Mouse (Mus musculus) ES-E14 (cell line): Measurements from ENCODE around the gene Smim11. TPM values are rescaled to one million over a fixed set of nuclear protein-coding genes. Genes with fewer than 3 reads are reported as not detected.

Experiments
- DNase-seq: peaks from one replicate; pipeline ENCODE4 v3.0.0-alpha.2; 2013; ENCODE audit warnings: low read depth, low spot score
- H3K27ac ChIP-seq: 2 replicates; pipeline ENCODE4 v1.5.1; 2012; ENCODE audit warnings: low read depth, mild to moderate bottlenecking, low read length, moderate library complexity, mixed read lengths; ENCODE audit not compliant: poor library complexity, insufficient read depth, severe bottlenecking
- H3K36me3 ChIP-seq: 2 replicates; pipeline ENCODE4 v1.6.1; 2012; ENCODE audit warnings: mild to moderate bottlenecking, low read length, moderate library complexity, mixed read lengths; ENCODE audit not compliant: control insufficient read depth, poor library complexity, insufficient read depth, severe bottlenecking
- H3K4me1 ChIP-seq, 2 experiments: fragments of 150-350 bp in 1 of 2; sonication (generic) in 1 of 2; 2 replicates each; pipeline ENCODE4 v1.6.1; 2012; ENCODE audit warnings: low read length in 2 of 2, mild to moderate bottlenecking in 1 of 2, mixed read lengths in 1 of 2; ENCODE audit not compliant: control insufficient read depth in 2 of 2, insufficient read depth in 2 of 2, poor library complexity in 1 of 2
- H3K4me3 ChIP-seq, 2 experiments: fragments of 150-350 bp in 1 of 2; sonication (generic) in 1 of 2; 2 replicates each; pipeline ENCODE4 v1.5.1; 2012; ENCODE audit warnings: low read length in 2 of 2, low read depth in 1 of 2, mild to moderate bottlenecking in 1 of 2, mixed read lengths in 1 of 2; ENCODE audit not compliant: insufficient read depth in 1 of 2, poor library complexity in 1 of 2, severe bottlenecking in 1 of 2
- H3K9ac ChIP-seq: 2 replicates; pipeline ENCODE4 v1.6.1; 2012; ENCODE audit warnings: low read depth, mild to moderate bottlenecking, low read length, mixed read lengths; ENCODE audit not compliant: poor library complexity, insufficient read depth, severe bottlenecking
- H3K9me3 ChIP-seq: fragments of 150-350 bp; sonication (generic); 2 replicates; pipeline ENCODE4 v1.6.1; 2012; ENCODE audit warnings: low read depth, mild to moderate bottlenecking, low read length; ENCODE audit not compliant: control insufficient read depth, insufficient read depth
- CHD2 ChIP-seq: IDR thresholded peaks from 2 replicates; pipeline ENCODE4 v1.6.1; 2014; ENCODE audit warnings: mild to moderate bottlenecking, low read depth, low read length, inconsistent platforms
- HCFC1 ChIP-seq: IDR thresholded peaks from 2 replicates; pipeline ENCODE4 v1.6.1; 2012; ENCODE audit warnings: low read length, inconsistent platforms, borderline replicate concordance; ENCODE audit not compliant: insufficient read depth
- MAFK ChIP-seq: IDR thresholded peaks from 2 replicates; pipeline ENCODE4 v1.6.1; 2014; ENCODE audit warnings: mild to moderate bottlenecking, low read depth, low read length, inconsistent platforms; ENCODE audit not compliant: insufficient read depth
- ZC3H11A ChIP-seq: IDR thresholded peaks from 2 replicates; pipeline ENCODE4 v1.6.1; 2012; ENCODE audit warnings: low read depth, mild to moderate bottlenecking, inconsistent platforms, low read length, borderline replicate concordance
- ZNF384 ChIP-seq: IDR thresholded peaks from 2 replicates; pipeline ENCODE4 v1.6.1; 2012; ENCODE audit warnings: low read depth, low read length, inconsistent platforms
- in situ Hi-C, 2 experiments: fragments of 600-800 bp; cut with MboI; formaldehyde crosslinking; loops; one replicate each; pipeline ENCODE4 v1.15.1; 2025; ENCODE audit warnings: low sequenced_read_pairs in 2 of 2, inconsistent platforms in 1 of 2; ENCODE audit not compliant: unreplicated experiment in 2 of 2
- total RNA-seq: library from RNA; depleted of rRNA; stranded (reverse); fragments of 300-350 nt; gene quantifications from 2 replicates; pipeline ENCODE4 v1.2.3, GENCODE M21; 2012; rRNA removed

Smim11 gene
- total RNA-seq, 1 experiment: 34.1 TPM

DNA sequence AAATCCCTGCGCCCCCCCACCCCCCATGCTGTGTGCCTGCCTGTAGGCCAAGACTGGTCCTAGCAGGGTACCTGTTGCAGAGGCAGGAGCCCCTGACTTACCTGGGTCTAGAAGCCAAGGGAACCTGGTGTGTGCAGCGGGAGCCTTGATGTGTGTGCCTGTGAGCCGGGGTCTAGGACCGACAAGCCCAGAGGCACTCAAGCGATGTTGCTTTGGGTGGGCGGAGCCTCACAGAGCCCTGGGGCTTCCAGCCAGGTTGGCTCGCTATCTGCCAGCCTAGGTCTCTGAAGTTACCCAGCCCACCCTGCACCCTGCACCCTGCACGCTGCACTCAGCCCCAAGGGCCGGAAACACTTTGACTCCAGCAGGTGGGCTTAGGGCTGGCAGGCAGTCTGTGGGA is 57.6 kb downstream of the Smim11 start:
- TF ChIP-seq ZNF384 (no peak), ZC3H11A (no peak), MAFK (no peak), HCFC1 (no peak), CHD2 (no peak)
- Histone ChIP-seq H3K36me3 (no peaks in the 10 kb centered on the region), H3K9ac (no peak overlapping the region; the same call in 1 of the 2 replicates), H3K27ac (no peak overlapping the region), H3K4me1 (0 out of 4 replicates have a peak, but pooled peaks cover 2 to 4% of the 10 kb centered on the region in 2 experiments), H3K9me3 (no peaks in the 10 kb centered on the region), H3K4me3 (no peak overlapping the region; a peak in 1 of 4 replicates)
- in situ Hi-C loops: no loop called here
- DNase-seq: peak; percentile 34

DNA sequence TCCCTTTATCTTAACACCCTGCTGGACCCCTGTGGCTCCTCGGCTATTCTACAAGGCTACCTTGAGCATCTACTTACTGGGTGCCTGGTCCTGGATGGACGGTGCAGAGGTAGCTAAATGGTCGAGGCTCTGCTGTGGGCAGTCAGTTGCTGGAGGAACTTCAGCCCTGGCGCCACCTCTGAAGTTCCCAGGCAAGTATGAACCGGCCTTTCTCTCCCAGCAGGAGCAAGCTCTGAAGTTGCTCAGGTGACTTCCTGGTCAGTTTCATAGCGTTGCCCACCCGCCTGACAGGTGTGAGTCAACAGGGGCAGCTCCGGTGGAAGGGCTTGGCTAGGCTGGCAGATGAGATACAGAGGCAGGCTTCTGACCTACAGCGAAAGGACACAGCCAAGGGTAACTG is 58.1 kb downstream of the Smim11 start, which contains the start of gene Kcne1:
Kcne1 (minus strand) TSS at position 240 of the 400 bp plus-strand sequence.
- no peak within 1 kb of the TSS for H3K27ac ChIP-seq
- no peak for TF ChIP-seq HCFC1
- TF ChIP-seq ZC3H11A: no peak
- no peak for TF ChIP-seq MAFK
- no peak for TF ChIP-seq ZNF384
- no peak for TF ChIP-seq CHD2
- no peaks in the 10 kb centered on the region for H3K36me3 ChIP-seq
- in situ Hi-C loops: no loop called here
- DNase-seq: no peak
- H3K4me3 ChIP-seq: no peak within 1 kb of the TSS; a peak in 1 of 4 replicates
- H3K9ac ChIP-seq: no peak within 1 kb of the TSS; the same call in 1 of the 2 replicates
- no peaks in the 10 kb centered on the region for H3K9me3 ChIP-seq
- 0 out of 4 replicates have a peak, but pooled peaks cover 2 to 4% of the 10 kb centered on the region in 2 experiments for H3K4me1 ChIP-seq

DNA sequence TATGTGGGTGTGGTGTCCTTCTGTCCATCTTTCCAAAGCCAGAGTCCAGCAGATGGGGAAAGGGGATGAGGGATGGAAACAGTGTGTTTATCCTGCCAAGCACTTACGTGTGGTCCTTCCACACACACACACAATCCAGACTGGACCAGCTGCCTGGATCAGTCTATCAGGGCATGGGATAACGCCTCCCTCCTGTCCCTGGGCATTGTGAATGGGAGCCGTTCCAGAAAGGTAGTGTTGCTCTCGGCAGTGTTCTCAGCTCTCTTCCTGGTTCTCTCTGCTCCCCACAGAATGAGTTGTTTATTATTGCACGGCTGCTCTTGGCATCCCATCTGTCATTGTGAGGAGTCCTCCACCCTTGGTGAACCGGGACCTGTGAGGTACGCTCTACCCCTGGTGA is 59.6 kb downstream of the Smim11 start:
- in situ Hi-C loops: no loop called here
- Histone ChIP-seq H3K4me3 (no peak overlapping the region), H3K27ac (no peak overlapping the region), H3K9me3 (no peaks in the 10 kb centered on the region), H3K9ac (no peak overlapping the region), H3K36me3 (no peaks in the 10 kb centered on the region), H3K4me1 (0 out of 4 replicates have a peak, but pooled peaks cover 2 to 4% of the 10 kb centered on the region in 2 experiments)
- TF ChIP-seq HCFC1 (no peak), CHD2 (no peak), ZNF384 (no peak)
- no peak for DNase-seq

Other genes with a start within 250 kb of the Smim11 start
- gene Mrps6, start 243.0 kb upstream of the Smim11 start, total RNA-seq: 14.0 and 30.4 TPM in 2 replicates
- gene Gm49711, start 243.0 kb upstream of the Smim11 start, total RNA-seq: not detected in 2 replicates
- gene Slc5a3, start 243.0 kb upstream of the Smim11 start, total RNA-seq: 13.2 and 14.3 TPM in 2 replicates
- gene Kcne2, start 8.9 kb upstream of the Smim11 start, total RNA-seq: not detected in 2 replicates
- gene Fam243, start 20.2 kb downstream of the Smim11 start, total RNA-seq: not detected in 2 replicates
- gene Kcne1, start 58.2 kb downstream of the Smim11 start, total RNA-seq: not detected in 2 replicates
- gene Rcan1, start 169.6 kb downstream of the Smim11 start, total RNA-seq: 11.8 and 15.8 TPM in 2 replicates
- 0.37 and 1.0 TPM in 2 replicates for gene Clic6, start 184.4 kb downstream of the Smim11 start, total RNA-seq